Mouse (Mus musculus) brain, embryonic 14.5 days (tissue): ENCODE measurements at regions not wholly inside any gene's neighbourhood (a gene's known extent, or its start where the extent isn't known, plus 50 kb on each side); places are given as distances from the start of the nearest gene placed in this dataset.

Source experiments
- CTCF ChIP-seq: fragments of 200-500 bp; IDR thresholded peaks from 2 replicates; pipeline ENCODE4 v1.5.1; 2012; ENCODE audit warnings: inconsistent platforms, mild to moderate bottlenecking, moderate library complexity, borderline replicate concordance; ENCODE audit not compliant: insufficient read depth, insufficient read length; ENCODE audit errors: extremely low read depth
- POLR2A ChIP-seq: fragments of 200-500 bp; IDR thresholded peaks from 2 replicates; pipeline ENCODE4 v1.6.1; 2012; ENCODE audit warnings: mild to moderate bottlenecking, inconsistent platforms, borderline replicate concordance; ENCODE audit not compliant: poor library complexity, insufficient read depth, insufficient read length, severe bottlenecking; ENCODE audit errors: extremely low read depth

GRCm38 (mm10) chr3:143016758-143017157 lies 135.0 kb upstream of the Pkn2 start:
- no peak for TF ChIP-seq CTCF
- TF ChIP-seq POLR2A: no peak
